Mouse (Mus musculus) kidney, adult 2 months (tissue): ENCODE data around the gene Hacd3.

Experiments used
- CTCF ChIP-seq: fragments of 200-500 bp; conservative IDR thresholded peaks from 2 replicates; pipeline ENCODE4 v1.5.1; 2011; ENCODE audit warnings: low read depth, mild to moderate bottlenecking, control low read depth, low read length, moderate library complexity, mixed read lengths; ENCODE audit not compliant: insufficient read depth, insufficient read length
- POLR2A ChIP-seq: fragments of 200-500 bp; IDR thresholded peaks from one replicate; pipeline ENCODE4 v1.6.1; 2011; ENCODE audit warnings: low read depth, low read length, control low read depth

- TF ChIP-seq POLR2A (no peak), CTCF (no peak)
Observed at GRCm38 (mm10) chr9:65016241-65016977, 5.1 kb downstream of the Hacd3 start.
